Mouse (Mus musculus): ENCODE measurements around the gene Tns1. TPM values are rescaled to one million over a fixed set of nuclear protein-coding genes. Genes with fewer than 3 reads are reported as not detected.

The Tns1 gene
- total and polyA plus RNA-seq, 3 experiments = 0.40 to 3.6 (median 0.89) TPM

DNA sequence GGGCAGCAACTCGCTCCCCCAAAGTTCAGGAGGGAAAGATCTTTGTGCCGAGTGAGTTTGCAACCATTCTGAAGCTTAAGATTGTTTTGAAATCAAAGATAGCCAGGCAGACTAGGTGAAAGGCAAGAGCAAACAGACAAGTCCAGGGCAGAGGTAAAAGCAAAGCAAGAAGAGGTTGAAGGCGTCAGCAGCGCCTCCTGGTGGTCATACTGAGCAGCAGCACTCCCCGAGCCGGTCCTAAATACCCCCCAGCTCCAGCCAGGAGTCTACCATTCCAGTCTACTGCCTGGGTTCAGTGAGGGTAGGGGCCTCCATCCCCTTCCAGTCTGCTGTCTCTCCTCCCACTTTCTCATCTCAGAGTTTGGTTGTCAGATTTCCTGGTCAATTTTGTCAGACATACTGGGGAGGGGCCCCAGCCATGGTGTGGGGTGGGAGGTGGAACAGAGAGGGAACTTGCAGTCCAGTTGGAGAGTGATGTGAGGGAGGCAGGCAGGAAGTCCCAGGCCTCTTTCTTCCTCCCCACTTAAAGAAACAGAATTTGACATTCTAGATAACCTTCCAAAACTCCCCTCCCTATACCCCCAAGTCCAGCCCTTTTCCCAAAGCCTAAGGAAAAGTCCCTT is 41.3 kb downstream of the Tns1 start:
- TF ChIP-seq CHD1 (IDR thresholded peaks at IDR 0.05; ENCODE audit: low read depth, low read length) (no peak), USF1 (IDR thresholded peaks at IDR 0.05; ENCODE audit: low read depth, low read length) (no peak), ZMIZ1 (IDR thresholded peaks at IDR 0.05; ENCODE audit: low read depth, low read length) (no peak), CTCF (conservative IDR thresholded peaks at IDR 0.05 in 1 of 2, IDR thresholded peaks at IDR 0.05 in 1 of 2; ENCODE audit: low read depth in 2 of 2, low read length in 2 of 2) (peak; percentile 79 to 95), MAFK (IDR thresholded peaks at IDR 0.05; ENCODE audit: insufficient replicate concordance, low read length) (no peak), TCF12 (IDR thresholded peaks at IDR 0.05; ENCODE audit: low read depth, low read length) (no peak), MAZ (IDR thresholded peaks at IDR 0.05; ENCODE audit: low read depth, low read length) (no peak), SMC3 (IDR thresholded peaks at IDR 0.05; ENCODE audit: low read depth, low read length) (peak; percentile 72), RAD21 (IDR thresholded peaks at IDR 0.05; ENCODE audit: low read depth, low read length) (peak; percentile 46)
- H3K4me2 ChIP-seq (ENCODE audit: insufficient read depth, low read depth, poor library complexity, severe bottlenecking) = no peak overlapping the region
- no peak overlapping the region for H3K4me3 ChIP-seq (replicated peaks in 1 of 3; ENCODE audit: low read depth in 2 of 3, low read length in 2 of 3, poor library complexity in 1 of 3)
- dilution Hi-C loops (cut with MboI; ENCODE audit: extremely low pct_ligation_motif_present, extremely low pct_unique_long_range_greater_than_20kb, low sequenced_read_pairs) (no loop called here), in situ Hi-C loops (cut with MboI; ENCODE audit: low pct_ligation_motif_present, low pct_unique_long_range_greater_than_20kb, low sequenced_read_pairs) (no loop called here)
- H3K27me3 ChIP-seq (replicated peaks) = no peaks in the 10 kb centered on the region
- no peaks in the 10 kb centered on the region for H3K9me3 ChIP-seq (replicated peaks; ENCODE audit: low read length)
- DNase-seq (ENCODE audit: extremely low read depth) = peak; percentile 77
- no peaks in the 10 kb centered on the region for H3K79me2 ChIP-seq (replicated peaks; ENCODE audit: control insufficient read depth, extremely low read depth, insufficient read depth, poor library complexity, severe bottlenecking)
- H3K9ac ChIP-seq (ENCODE audit: insufficient read depth, low read depth) = no peak overlapping the region
- no peak overlapping the region for H3K27ac ChIP-seq (ENCODE audit: insufficient read depth, low read depth)
- H3K4me1 ChIP-seq (ENCODE audit: control insufficient read depth in 1 of 2, insufficient read depth in 2 of 2) = peaks cover 20 to 73% of the 10 kb centered on the region in 2 experiments
- no peaks in the 10 kb centered on the region for H3K36me3 ChIP-seq (replicated peaks in 1 of 2; ENCODE audit: control insufficient read depth in 1 of 2, insufficient read depth in 1 of 2, low read length in 1 of 2)

DNA sequence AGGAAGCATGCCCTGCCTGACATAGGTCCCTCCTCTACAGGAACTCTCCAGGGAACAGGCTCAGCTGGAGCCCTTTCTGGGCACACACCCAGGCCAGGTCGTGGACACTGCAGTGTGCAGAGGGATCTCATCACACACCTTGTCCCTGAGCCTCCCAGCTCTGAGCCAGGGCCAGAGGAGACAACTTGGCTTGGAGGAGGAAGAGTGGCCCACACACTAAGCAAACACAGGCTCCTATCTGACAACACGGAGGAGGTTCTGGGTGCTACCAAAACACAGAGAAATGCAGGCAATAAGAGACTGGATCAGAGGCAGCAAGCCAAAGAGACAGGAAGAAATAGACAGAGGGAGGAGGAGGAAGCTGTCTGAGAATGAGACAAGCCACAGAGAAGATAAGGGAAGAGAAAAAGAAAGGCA is 42.7 kb downstream of the Tns1 start:
- no peak overlapping the region for H3K27ac ChIP-seq (ENCODE audit: insufficient read depth, low read depth)
- in situ Hi-C loops (cut with MboI; ENCODE audit: low pct_ligation_motif_present, low pct_unique_long_range_greater_than_20kb, low sequenced_read_pairs) (no loop called here), dilution Hi-C loops (cut with MboI; ENCODE audit: extremely low pct_ligation_motif_present, extremely low pct_unique_long_range_greater_than_20kb, low sequenced_read_pairs) (no loop called here)
- TF ChIP-seq ZC3H11A (IDR thresholded peaks at IDR 0.05; ENCODE audit: low read depth, low read length) (no peak), SMC3 (IDR thresholded peaks at IDR 0.05; ENCODE audit: low read depth, low read length) (no peak), CHD1 (IDR thresholded peaks at IDR 0.05; ENCODE audit: low read depth, low read length) (no peak), USF1 (IDR thresholded peaks at IDR 0.05; ENCODE audit: low read depth, low read length) (no peak), HCFC1 (IDR thresholded peaks at IDR 0.05; ENCODE audit: low read depth, low read length) (no peak), CHD2 (IDR thresholded peaks at IDR 0.05; ENCODE audit: low read length) (no peak)
- H3K9me3 ChIP-seq (replicated peaks; ENCODE audit: low read length) = no peaks in the 10 kb centered on the region
- no peaks in the 10 kb centered on the region for H3K27me3 ChIP-seq (replicated peaks)
- no peak overlapping the region for H3K9ac ChIP-seq (ENCODE audit: insufficient read depth, low read depth)
- no peaks in the 10 kb centered on the region for H3K79me2 ChIP-seq (replicated peaks; ENCODE audit: control insufficient read depth, extremely low read depth, insufficient read depth, poor library complexity, severe bottlenecking)
- no peak overlapping the region for H3K4me3 ChIP-seq (replicated peaks in 1 of 3; ENCODE audit: low read depth in 2 of 3, low read length in 2 of 3, poor library complexity in 1 of 3)
- no peak for DNase-seq (ENCODE audit: extremely low read depth)
- no peak overlapping the region for H3K4me2 ChIP-seq (ENCODE audit: insufficient read depth, low read depth, poor library complexity, severe bottlenecking)
- H3K4me1 ChIP-seq (ENCODE audit: control insufficient read depth in 1 of 2, insufficient read depth in 2 of 2) = peaks cover 20 to 73% of the 10 kb centered on the region in 2 experiments
- H3K36me3 ChIP-seq (replicated peaks in 1 of 2; ENCODE audit: control insufficient read depth in 1 of 2, insufficient read depth in 1 of 2, low read length in 1 of 2) = no peaks in the 10 kb centered on the region

DNA sequence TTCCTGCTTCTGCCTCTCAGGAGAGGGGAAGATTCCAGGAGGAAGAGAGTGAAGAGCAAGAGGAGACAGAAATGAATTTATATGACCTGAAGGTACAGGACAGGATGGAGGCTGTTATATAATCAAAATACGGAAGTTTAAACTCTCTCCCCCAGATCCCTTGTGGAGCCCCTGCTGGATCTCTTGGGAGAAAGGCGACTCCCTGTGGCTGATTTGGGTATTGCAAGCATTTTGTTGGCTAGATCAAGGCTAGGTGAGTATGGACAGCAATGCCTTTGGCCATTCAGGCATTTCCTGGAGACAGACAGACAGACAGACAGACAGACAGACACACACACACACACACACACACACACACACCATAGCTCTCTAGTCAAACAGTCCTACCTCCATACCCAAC is 46.9 kb downstream of the Tns1 start:
- dilution Hi-C loops (cut with MboI; ENCODE audit: extremely low pct_ligation_motif_present, extremely low pct_unique_long_range_greater_than_20kb, low sequenced_read_pairs) = no loop called here
- H3K4me1 ChIP-seq (ENCODE audit: control insufficient read depth in 1 of 2, insufficient read depth in 2 of 2) = peaks cover 5 to 40% of the 10 kb centered on the region in 2 experiments; a peak in 3 of 4 replicates

More for the DNA sequence above, 46.9 kb downstream of the Tns1 start:
- no peak overlapping the region for H3K4me3 ChIP-seq (replicated peaks in 1 of 3; ENCODE audit: low read depth in 2 of 3, low read length in 2 of 3, poor library complexity in 1 of 3)
- in situ Hi-C loops (cut with MboI; ENCODE audit: low pct_ligation_motif_present, low pct_unique_long_range_greater_than_20kb, low sequenced_read_pairs) = loop anchor here (5.0 to 10.0 kb wide), 2 partner anchors 83 to 175 kb away; no protein-coding TSS in a partner anchor
- no peak overlapping the region for H3K4me2 ChIP-seq (ENCODE audit: insufficient read depth, low read depth, poor library complexity, severe bottlenecking)
- peak; percentile 79 for DNase-seq (ENCODE audit: extremely low read depth)
- no peaks in the 10 kb centered on the region for H3K79me2 ChIP-seq (replicated peaks; ENCODE audit: control insufficient read depth, extremely low read depth, insufficient read depth, poor library complexity, severe bottlenecking)
- H3K36me3 ChIP-seq (replicated peaks in 1 of 2; ENCODE audit: control insufficient read depth in 1 of 2, insufficient read depth in 1 of 2, low read length in 1 of 2) = no peaks in the 10 kb centered on the region
- no peaks in the 10 kb centered on the region for H3K9me3 ChIP-seq (replicated peaks; ENCODE audit: low read length)
- H3K9ac ChIP-seq (ENCODE audit: insufficient read depth, low read depth) = no peak overlapping the region
- no peaks in the 10 kb centered on the region for H3K27me3 ChIP-seq (replicated peaks)
- H3K27ac ChIP-seq (ENCODE audit: insufficient read depth, low read depth) = no peak overlapping the region
- no peak for TF ChIP-seq NELFE (IDR thresholded peaks at IDR 0.05; ENCODE audit: low read depth, low read length)
- TF ChIP-seq RAD21 (IDR thresholded peaks at IDR 0.05; ENCODE audit: low read depth, low read length) = peak; percentile 79
- no peak for TF ChIP-seq CHD1 (IDR thresholded peaks at IDR 0.05; ENCODE audit: low read depth, low read length)
- peak; percentile 86 to 93 for TF ChIP-seq CTCF (conservative IDR thresholded peaks at IDR 0.05 in 1 of 2, IDR thresholded peaks at IDR 0.05 in 1 of 2; ENCODE audit: low read depth in 2 of 2, low read length in 2 of 2)
- TF ChIP-seq IRF4 (IDR thresholded peaks at IDR 0.05; ENCODE audit: low read depth, low read length) = 0 out of 2 replicates have a peak, but pooled peaks have one; percentile 18
- TF ChIP-seq ZC3H11A (IDR thresholded peaks at IDR 0.05; ENCODE audit: low read depth, low read length) = no peak
- no peak for TF ChIP-seq RCOR1 (conservative IDR thresholded peaks at IDR 0.05; ENCODE audit: low read depth, low read length)
- TF ChIP-seq SMC3 (IDR thresholded peaks at IDR 0.05; ENCODE audit: low read depth, low read length) = peak; percentile 82
- TF ChIP-seq ELF1 (IDR thresholded peaks at IDR 0.05; ENCODE audit: low read depth, low read length) = peak; percentile 58; the same call in 1 of the 2 replicates

All from CH12.LX (cell line).